Comparison of ENCODE assay signal across 8 mouse cellular contexts in the genomic region with DNA sequence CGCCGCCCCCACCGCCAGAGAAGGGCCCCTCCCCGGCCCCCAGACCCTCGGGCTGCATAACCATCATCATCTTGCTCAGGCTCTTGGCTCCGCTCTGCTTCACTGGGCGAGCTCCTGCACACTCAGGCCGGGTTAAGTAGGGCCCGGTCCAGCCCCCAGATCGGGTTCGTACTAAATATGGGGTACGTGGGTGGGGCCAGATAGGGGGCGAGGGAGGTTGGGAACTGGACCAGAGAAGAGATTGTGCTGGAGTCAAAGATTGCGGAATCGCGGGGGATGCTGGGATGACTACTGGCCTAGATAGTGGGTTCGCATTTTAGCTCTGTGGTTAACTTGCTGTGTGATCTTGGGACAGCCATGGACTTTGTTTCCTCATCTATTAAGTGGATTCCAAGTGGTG. TPM values are rescaled to one million over a fixed set of nuclear protein-coding genes. Genes with fewer than 3 reads are reported as not detected.
DNase-seq lines count a peak whose midpoint lies in the region; ATAC-seq and TF ChIP-seq lines count a peak whose summit lies in the region.

A gene (minus strand): TSS at position 125 of the 400 bp plus-strand sequence.

- peak within 1 kb of the TSS; percentile 84 for H3K4me3 ChIP-seq in C2C12 (ENCODE audit: insufficient read depth, poor library complexity, severe bottlenecking)
- peak within 1 kb of the TSS; percentile 84 for H3K4me3 ChIP-seq in cortical plate, adult 2 months (ENCODE audit: insufficient read depth, low read length)
- peak within 1 kb of the TSS; percentile 74 for H3K4me3 ChIP-seq in kidney, adult 2 months (ENCODE audit: insufficient read depth, low read depth, low read length)
- H3K4me3 ChIP-seq in lung, embryonic 15.5 days: peak within 1 kb of the TSS; percentile 92

- peak; percentile 97 for DNase-seq in heart, adult 11 months
- DNase-seq in kidney, adult 2 months: peak; percentile 36
- DNase-seq in splenic B cell, adult 2 months (ENCODE audit: low read depth, low spot score): peak; percentile 5
- no peak for DNase-seq in left cerebral cortex, adult 8-10 months (ENCODE audit: low spot score in 2 of 2)
- DNase-seq in spleen, adult 12 weeks (ENCODE audit: low spot score): no peak

- peak; percentile 46; the same call in 1 of the 2 replicates for ATAC-seq in lung, embryonic 15.5 days (ENCODE audit: borderline replicate concordance, extremely low read depth, low FRiP score, low TSS enrichment)

- TF ChIP-seq POLR2A in cortical plate, adult 2 months (IDR thresholded peaks at IDR 0.05; ENCODE audit: extremely low read depth, insufficient read depth, low read length): no peak
- TF ChIP-seq POLR2A in kidney, adult 2 months (IDR thresholded peaks at IDR 0.05; ENCODE audit: low read depth, low read length): no peak

- no peak for TF ChIP-seq CTCF in C2C12 (IDR thresholded peaks at IDR 0.05; ENCODE audit: control insufficient read depth, insufficient read depth, insufficient read length)
- TF ChIP-seq CTCF in cortical plate, adult 2 months (IDR thresholded peaks at IDR 0.05; ENCODE audit: extremely low read depth, insufficient read depth, low read length): no peak
- TF ChIP-seq CTCF in kidney, adult 2 months (conservative IDR thresholded peaks at IDR 0.05; ENCODE audit: insufficient read depth, insufficient read length, low read depth, low read length): no peak

- WGBS in kidney, adult 2 months: 4% methylated on average over 17 of the region's 17 CpGs
- WGBS in lung, embryonic 15.5 days: 1% methylated on average over 17 of the region's 17 CpGs

- peaks cover 12% of the 10 kb centered on the region for H3K79me2 ChIP-seq in C2C12 (ENCODE audit: control insufficient read depth, insufficient read depth)

- H3K27ac ChIP-seq in cortical plate, adult 2 months (ENCODE audit: insufficient read depth, low read length): 0 out of 2 replicates have a peak within 1 kb of the TSS, but pooled peaks have one; percentile 23
- no peak within 1 kb of the TSS for H3K27ac ChIP-seq in kidney, adult 2 months (ENCODE audit: insufficient read depth, low read depth, low read length)
- H3K27ac ChIP-seq in lung, embryonic 15.5 days: peak within 1 kb of the TSS; percentile 69

- no peaks in the 10 kb centered on the region for H3K9me3 ChIP-seq in lung, embryonic 15.5 days

- H3K27me3 ChIP-seq in C2C12 (ENCODE audit: control insufficient read depth, insufficient read depth, insufficient read length): no peaks in the 10 kb centered on the region
- no peaks in the 10 kb centered on the region for H3K27me3 ChIP-seq in kidney, adult 2 months (replicated peaks; ENCODE audit: control insufficient read depth, insufficient read depth, low read length)
- no peaks in the 10 kb centered on the region for H3K27me3 ChIP-seq in lung, embryonic 15.5 days
- H3K27me3 ChIP-seq in splenic B cell, adult 2 months (ENCODE audit: control insufficient read depth, insufficient read depth, low read length, poor library complexity, severe bottlenecking): no peaks in the 10 kb centered on the region

- H3K9ac ChIP-seq in lung, embryonic 15.5 days: peak within 1 kb of the TSS; percentile 90

- peaks cover 4% of the 10 kb centered on the region for H3K79me3 ChIP-seq in C2C12 (ENCODE audit: low read depth)

- peaks cover 3% of the 10 kb centered on the region; the same call in 1 of the 2 replicates for H3K4me1 ChIP-seq in cortical plate, adult 2 months (ENCODE audit: control insufficient read depth, insufficient read depth, low read length)
- H3K4me1 ChIP-seq in kidney, adult 2 months (ENCODE audit: control insufficient read depth, insufficient read depth, low read length): no peaks in the 10 kb centered on the region
- H3K4me1 ChIP-seq in lung, embryonic 15.5 days: peaks cover 14% of the 10 kb centered on the region

- H3K4me2 ChIP-seq in lung, embryonic 15.5 days: peak within 1 kb of the TSS; percentile 96

- peak within 1 kb of the TSS; percentile 99 for H3ac ChIP-seq in C2C12 (ENCODE audit: control insufficient read depth, insufficient read length, low read depth)

- H3K36me3 ChIP-seq in C2C12 (ENCODE audit: control insufficient read depth, insufficient read depth): no peaks in the 10 kb centered on the region
- H3K36me3 ChIP-seq in kidney, adult 2 months (ENCODE audit: control insufficient read depth, insufficient read depth, low read length): no peaks in the 10 kb centered on the region
- no peaks in the 10 kb centered on the region for H3K36me3 ChIP-seq in lung, embryonic 15.5 days
- H3K36me3 ChIP-seq in splenic B cell, adult 2 months (ENCODE audit: control insufficient read depth, insufficient read depth, low read length, poor library complexity, severe bottlenecking): no peaks in the 10 kb centered on the region; the same call in 1 of the 2 replicates

TF ChIP-seq in C2C12, 6 proteins besides CTCF, POLR2A, EP300 and RAD21:
- TF ChIP-seq MYOG (IDR thresholded peaks at IDR 0.05; ENCODE audit: control insufficient read depth, extremely low read depth, insufficient read length): no peak
- TF ChIP-seq CEBPB (IDR thresholded peaks at IDR 0.05; ENCODE audit: low read depth): peak; percentile 59

RNA-seq across cellular contexts. Expression of the gene that starts here (rescaled TPM):
- 20.8 TPM for polyA plus RNA-seq in C2C12 (2012; fragmentation: generic; extraction: Trizol)
- polyA plus RNA-seq in cortical plate, adult 2 months (2012; rRNA removed): 0.79 and 0.87 TPM in 2 replicates
- polyA plus RNA-seq in kidney, adult 2 months (2012; rRNA removed): 0.61 and 13.4 TPM in 2 replicates
- 1.6 and 3.6 TPM in 2 replicates for polyA plus RNA-seq in lung, embryonic 15.5 days (2015; fragmentation: Nextera tagmentation; extraction: Ambion mirVana)
- total RNA-seq in left cerebral cortex, adult 8-10 months (2022): 1 to 10 TPM; 1.2 to 5.7 (median 3.2) TPM

Comparison
In these comparisons a context has a peak if more than half of its experiments do, and no peak if none do; other contexts are left out.
1. DNase-seq: peak in heart, adult 11 months (single experiment), kidney, adult 2 months (single experiment) and splenic B cell, adult 2 months (single experiment); none in left cerebral cortex, adult 8-10 months (0 of 2) and spleen, adult 12 weeks (single experiment).
2. Peak in every context shown above with its lines, with median percentiles within 50 percentile points of each other: H3K4me3 ChIP-seq.